Mouse (Mus musculus) erythroblast, embryonic 14.5 days (primary cell): ENCODE measurements around the gene Rps6ka5. TPM values are rescaled to one million over a fixed set of nuclear protein-coding genes. Genes with fewer than 3 reads are reported as not detected.

Experiments used
- H3K27me3 ChIP-seq: 2 replicates; pipeline ENCODE4 v1.6.1; 2012; ENCODE audit warnings: inconsistent platforms; ENCODE audit not compliant: control insufficient read depth
- H3K36me3 ChIP-seq: 2 replicates; pipeline ENCODE4 v1.6.1; 2012; ENCODE audit warnings: mild to moderate bottlenecking, inconsistent platforms; ENCODE audit not compliant: control insufficient read depth
- H3K4me1 ChIP-seq: 2 replicates; pipeline ENCODE4 v1.6.1; 2012; ENCODE audit warnings: inconsistent platforms; ENCODE audit not compliant: control insufficient read depth
- H3K4me3 ChIP-seq: replicated peaks from 2 replicates; pipeline ENCODE3; 2012; ENCODE audit warnings: moderate library complexity, mild to moderate bottlenecking, inconsistent platforms
- H3K9me3 ChIP-seq: 2 replicates; pipeline ENCODE4 v1.6.1; 2012; ENCODE audit warnings: low read length, inconsistent platforms, mixed read lengths; ENCODE audit not compliant: control insufficient read depth
- GATA1 ChIP-seq: IDR thresholded peaks from 2 replicates; pipeline ENCODE4 v1.6.1; 2012; ENCODE audit warnings: low read length, inconsistent platforms, mixed read lengths
- TAL1 ChIP-seq: IDR thresholded peaks from 3 replicates; pipeline ENCODE4 v1.6.1; 2012; ENCODE audit warnings: low read length, inconsistent platforms, mixed read lengths
- polyA plus RNA-seq: library from polyadenylated mRNA; stranded (reverse); fragments of >175 nt; gene quantifications from 2 replicates; pipeline ENCODE4 v1.2.3, GENCODE M21; 2012

Rps6ka5 gene
- 0.10 and 0.15 TPM in 2 replicates for polyA plus RNA-seq

- H3K9me3 ChIP-seq = no peaks in the 10 kb centered on the region
- peaks cover 41% of the 10 kb centered on the region for H3K4me1 ChIP-seq
- TF ChIP-seq TAL1 (no peak), GATA1 (no peak)
- H3K27me3 ChIP-seq = no peaks in the 10 kb centered on the region; the same call in 1 of the 2 replicates
- peak within 1 kb of the TSS; percentile 83 for H3K4me3 ChIP-seq
- no peaks in the 10 kb centered on the region for H3K36me3 ChIP-seq
Observed at GRCm38 (mm10) chr12:100726651-100727050, at the start of gene Rps6ka5. Gene Rps6ka5, minus strand, starts transcription at chr12:100726983.

- Histone ChIP-seq H3K27me3 (no peaks in the 10 kb centered on the region), H3K36me3 (no peaks in the 10 kb centered on the region), H3K4me1 (no peaks in the 10 kb centered on the region), H3K9me3 (no peaks in the 10 kb centered on the region), H3K4me3 (no peak overlapping the region)
- no peak for TF ChIP-seq GATA1
- TF ChIP-seq TAL1 = no peak
Observed at GRCm38 (mm10) chr12:100775911-100776581, 49.3 kb upstream of the Rps6ka5 start.

GRCm38 (mm10) chr12:100775291-100775690 is 48.5 kb upstream of the Rps6ka5 start:
- Histone ChIP-seq H3K4me1 (no peaks in the 10 kb centered on the region), H3K9me3 (no peaks in the 10 kb centered on the region), H3K36me3 (no peaks in the 10 kb centered on the region), H3K27me3 (no peaks in the 10 kb centered on the region), H3K4me3 (no peak overlapping the region)
- no peak for TF ChIP-seq GATA1
- TF ChIP-seq TAL1 = no peak

GRCm38 (mm10) chr12:100774756-100775155 is 48.0 kb upstream of the Rps6ka5 start:
- H3K36me3 ChIP-seq = no peaks in the 10 kb centered on the region
- no peak overlapping the region for H3K4me3 ChIP-seq
- no peaks in the 10 kb centered on the region for H3K9me3 ChIP-seq
- no peak for TF ChIP-seq GATA1
- TF ChIP-seq TAL1 = no peak
- H3K4me1 ChIP-seq = no peaks in the 10 kb centered on the region
- H3K27me3 ChIP-seq = no peaks in the 10 kb centered on the region

- H3K9me3 ChIP-seq = no peaks in the 10 kb centered on the region
- no peak overlapping the region for H3K4me3 ChIP-seq
- H3K4me1 ChIP-seq = no peaks in the 10 kb centered on the region
- H3K36me3 ChIP-seq = no peaks in the 10 kb centered on the region
- TF ChIP-seq TAL1 = no peak
- no peaks in the 10 kb centered on the region for H3K27me3 ChIP-seq
Observed at GRCm38 (mm10) chr12:100772230-100772984, 45.6 kb upstream of the Rps6ka5 start.

- Histone ChIP-seq H3K9me3 (no peaks in the 10 kb centered on the region), H3K27me3 (no peaks in the 10 kb centered on the region), H3K4me3 (no peak overlapping the region), H3K4me1 (no peaks in the 10 kb centered on the region), H3K36me3 (no peaks in the 10 kb centered on the region)
- TF ChIP-seq TAL1 (no peak), GATA1 (no peak)
Observed at GRCm38 (mm10) chr12:100770765-100771164, 44.0 kb upstream of the Rps6ka5 start.

GRCm38 (mm10) chr12:100769871-100770270 is 43.1 kb upstream of the Rps6ka5 start:
- Histone ChIP-seq H3K27me3 (no peaks in the 10 kb centered on the region), H3K4me3 (no peak overlapping the region)
- no peak for TF ChIP-seq TAL1

GRCm38 (mm10) chr12:100764329-100765018 is 37.7 kb upstream of the Rps6ka5 start:
- no peak for TF ChIP-seq TAL1
- no peak for TF ChIP-seq GATA1
- Histone ChIP-seq H3K9me3 (no peaks in the 10 kb centered on the region), H3K4me1 (peaks cover 2% of the 10 kb centered on the region; the same call in 1 of the 2 replicates), H3K36me3 (no peaks in the 10 kb centered on the region), H3K4me3 (no peak overlapping the region), H3K27me3 (no peaks in the 10 kb centered on the region)

More at GRCm38 (mm10) chr12:100769871-100770270, 43.1 kb upstream of the Rps6ka5 start:
- no peaks in the 10 kb centered on the region for H3K36me3 ChIP-seq
- H3K9me3 ChIP-seq = no peaks in the 10 kb centered on the region
- H3K4me1 ChIP-seq = no peaks in the 10 kb centered on the region
